Mouse (Mus musculus) liver, adult 2 months (tissue): ENCODE results near the gene Arpc2. TPM values are rescaled to one million over a fixed set of nuclear protein-coding genes. Genes with fewer than 3 reads are reported as not detected.

Experiments used
- DNase-seq: peaks from one replicate; pipeline ENCODE4 v3.0.0-alpha.2; 2011; ENCODE audit warnings: low read depth, low spot score; ENCODE audit errors: extremely low read depth
- H3K27ac ChIP-seq: fragments of 200-500 bp; replicated peaks from 2 replicates; pipeline ENCODE4 v1.5.1; 2012; ENCODE audit warnings: low read depth, mild to moderate bottlenecking, control low read depth, inconsistent platforms, low read length; ENCODE audit not compliant: insufficient read depth
- H3K27me3 ChIP-seq: fragments of 200-500 bp; 2 replicates; pipeline ENCODE4 v1.6.1; 2012; ENCODE audit warnings: mild to moderate bottlenecking, moderate library complexity, low read length, inconsistent platforms; ENCODE audit not compliant: control insufficient read depth, insufficient read depth
- H3K36me3 ChIP-seq: fragments of 200-500 bp; 2 replicates; pipeline ENCODE4 v1.6.1; 2012; ENCODE audit warnings: low read length, inconsistent platforms; ENCODE audit not compliant: control insufficient read depth, insufficient read depth
- H3K4me1 ChIP-seq: fragments of 200-500 bp; 2 replicates; pipeline ENCODE4 v1.6.1; 2011; ENCODE audit warnings: low read length; ENCODE audit not compliant: control insufficient read depth, insufficient read depth
- H3K4me3 ChIP-seq: fragments of 200-500 bp; 2 replicates; pipeline ENCODE4 v1.5.1; 2011; ENCODE audit warnings: low read depth, mild to moderate bottlenecking, control low read depth, low read length, moderate library complexity; ENCODE audit not compliant: insufficient read depth
- H3K79me2 ChIP-seq: fragments of 200-500 bp; 2 replicates; pipeline ENCODE4 v1.6.1; 2012; ENCODE audit warnings: inconsistent platforms, mild to moderate bottlenecking, low read length, moderate library complexity; ENCODE audit not compliant: control insufficient read depth, insufficient read depth
- H3K9ac ChIP-seq: fragments of 200-500 bp; 2 replicates; pipeline ENCODE4 v1.6.1; 2012; ENCODE audit warnings: low read depth, mild to moderate bottlenecking, control low read depth, inconsistent platforms, low read length
- CTCF ChIP-seq: fragments of 200-500 bp; IDR thresholded peaks from 2 replicates; pipeline ENCODE4 v1.5.1; 2011; ENCODE audit warnings: low read depth, low read length, control low read depth
- POLR2A ChIP-seq: fragments of 200-500 bp; IDR thresholded peaks from 2 replicates; pipeline ENCODE4 v1.6.1; 2011; ENCODE audit warnings: low read length, control low read depth; ENCODE audit not compliant: insufficient read depth; ENCODE audit errors: extremely low read depth
- WGBS: fragments of 180-500 bp; shearing (Covaris S2); methylation state at CpG from one replicate; pipeline ENCODE4 v1.1.7; 2018; 5-methylcytosine and 5-hydroxymethylcytosine counted together
- polyA plus RNA-seq: library from polyadenylated mRNA; depleted of rRNA; stranded (reverse); fragments of >200 nt; gene quantifications from 2 replicates; pipeline ENCODE4 v1.2.3, GENCODE M21; 2012
- total RNA-seq: library from RNA; depleted of rRNA; stranded (reverse); fragments of >200 nt; gene quantifications from 2 replicates; pipeline ENCODE4 v1.2.3, GENCODE M21; 2014

The Arpc2 gene
- total and polyA plus RNA-seq, 2 experiments, result 70.5 to 96.3 TPM

GRCm38 (mm10) chr1:74289740-74290139, 53.9 kb downstream of the Arpc2 start:
- WGBS, result 83% methylated on average over 2 of the region's 2 CpGs
- H3K36me3 ChIP-seq, result peaks cover 14% of the 10 kb centered on the region; the same call in 1 of the 2 replicates
- H3K79me2 ChIP-seq, result no peaks in the 10 kb centered on the region
- H3K27me3 ChIP-seq, result no peaks in the 10 kb centered on the region
- H3K27ac ChIP-seq, result peak overlapping the region; percentile 16; the same call in 1 of the 2 replicates
- H3K4me3 ChIP-seq, result no peak overlapping the region
- no peak for DNase-seq
- TF ChIP-seq POLR2A, result no peak
- TF ChIP-seq CTCF, result no peak
- no peak overlapping the region for H3K9ac ChIP-seq
- H3K4me1 ChIP-seq, result peaks cover 6% of the 10 kb centered on the region

- Histone ChIP-seq H3K27me3 (no peaks in the 10 kb centered on the region), H3K9ac (no peak overlapping the region), H3K4me3 (no peak overlapping the region), H3K79me2 (peaks cover 3% of the 10 kb centered on the region; the same call in 1 of the 2 replicates), H3K4me1 (peaks cover 6% of the 10 kb centered on the region), H3K36me3 (peaks cover 14% of the 10 kb centered on the region; the same call in 1 of the 2 replicates), H3K27ac (no peak overlapping the region; the same call in 1 of the 2 replicates)
- TF ChIP-seq POLR2A (no peak), CTCF (no peak)
- WGBS, result 80% methylated on average over 5 of the region's 5 CpGs
- no peak for DNase-seq
Measured at GRCm38 (mm10) chr1:74290141-74290540, 54.3 kb downstream of the Arpc2 start.

DNA sequence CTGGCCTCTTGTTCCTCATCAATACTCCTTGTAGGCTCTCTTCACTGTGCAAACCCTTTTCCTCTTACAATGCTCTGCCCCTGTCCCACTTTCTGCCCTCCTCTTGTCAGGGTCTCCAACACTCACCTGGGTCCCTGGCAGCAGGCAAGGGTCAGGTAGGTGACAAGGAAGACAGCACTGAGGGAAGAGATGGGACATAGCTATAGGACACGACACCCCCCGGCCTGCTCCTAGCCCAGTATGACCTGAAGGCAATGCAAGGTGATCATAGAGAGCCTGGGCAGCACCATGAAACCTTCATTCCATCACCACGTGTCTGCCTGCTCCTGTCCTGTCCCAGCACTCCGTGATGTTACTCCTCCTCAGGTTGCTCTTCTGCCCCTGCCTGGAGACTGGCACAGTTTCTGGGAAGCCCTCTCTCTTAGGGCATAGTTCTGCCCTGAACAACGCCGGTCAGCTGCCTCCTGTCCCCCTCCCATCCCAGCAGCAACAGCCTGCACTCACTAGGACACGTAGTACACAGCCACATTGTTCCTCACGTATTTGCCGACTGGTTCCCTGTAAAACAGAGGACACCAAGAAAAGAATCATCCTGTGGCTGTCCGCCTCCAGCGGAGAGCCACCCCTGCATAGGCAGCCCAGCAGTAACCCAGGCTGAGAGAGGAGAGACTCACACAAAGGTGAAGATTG, 56.6 kb downstream of the Arpc2 start:
- peaks cover 9% of the 10 kb centered on the region; the same call in 1 of the 2 replicates for H3K79me2 ChIP-seq
- peaks cover 13% of the 10 kb centered on the region for H3K4me1 ChIP-seq
- no peaks in the 10 kb centered on the region for H3K27me3 ChIP-seq
- no peak overlapping the region for H3K27ac ChIP-seq
- H3K36me3 ChIP-seq, result peaks cover 14% of the 10 kb centered on the region; the same call in 1 of the 2 replicates
- TF ChIP-seq POLR2A (no peak), CTCF (no peak)
- H3K4me3 ChIP-seq, result no peak overlapping the region
- H3K9ac ChIP-seq, result no peak overlapping the region
- 93% methylated on average over 11 of the region's 11 CpGs for WGBS
- no peak for DNase-seq

DNA sequence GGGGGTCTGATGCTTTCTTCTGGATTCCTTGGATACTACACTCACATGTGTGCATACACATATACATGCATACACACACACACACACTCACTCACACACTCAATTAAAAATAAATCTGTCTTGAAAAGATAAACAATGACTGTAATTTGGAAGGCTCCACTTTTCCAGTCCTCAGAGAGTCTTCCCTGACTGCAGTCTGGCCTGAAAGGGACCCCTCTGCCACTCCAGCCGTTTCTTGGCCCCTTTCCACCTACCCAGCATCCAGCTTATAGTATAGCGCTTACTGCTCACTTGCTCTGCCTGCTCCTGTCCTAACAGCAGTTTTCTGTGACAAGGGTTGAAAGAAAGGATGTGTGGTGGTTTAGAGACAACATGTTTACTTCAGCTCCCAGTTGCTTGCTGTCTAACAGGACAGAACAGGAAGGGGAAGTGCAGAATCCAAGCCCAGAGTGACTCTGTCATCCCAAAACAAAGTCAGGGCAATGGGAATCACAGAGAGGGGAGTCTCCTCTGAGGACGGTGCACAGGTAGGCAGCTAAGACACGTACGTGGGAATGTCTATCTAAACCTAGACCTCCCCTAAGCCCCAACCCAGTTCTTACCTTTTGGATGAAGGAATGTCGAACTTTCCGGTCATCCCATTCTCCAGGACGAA, 57.5 kb downstream of the Arpc2 start:
- no peak for DNase-seq
- 83% methylated on average over 8 of the region's 8 CpGs for WGBS
- Histone ChIP-seq H3K27ac (no peak overlapping the region), H3K4me1 (peaks cover 16% of the 10 kb centered on the region), H3K79me2 (peaks cover 17% of the 10 kb centered on the region; the same call in 1 of the 2 replicates), H3K36me3 (peaks cover 14% of the 10 kb centered on the region; the same call in 1 of the 2 replicates), H3K9ac (no peak overlapping the region), H3K27me3 (no peaks in the 10 kb centered on the region), H3K4me3 (no peak overlapping the region)
- TF ChIP-seq POLR2A, result no peak

DNA sequence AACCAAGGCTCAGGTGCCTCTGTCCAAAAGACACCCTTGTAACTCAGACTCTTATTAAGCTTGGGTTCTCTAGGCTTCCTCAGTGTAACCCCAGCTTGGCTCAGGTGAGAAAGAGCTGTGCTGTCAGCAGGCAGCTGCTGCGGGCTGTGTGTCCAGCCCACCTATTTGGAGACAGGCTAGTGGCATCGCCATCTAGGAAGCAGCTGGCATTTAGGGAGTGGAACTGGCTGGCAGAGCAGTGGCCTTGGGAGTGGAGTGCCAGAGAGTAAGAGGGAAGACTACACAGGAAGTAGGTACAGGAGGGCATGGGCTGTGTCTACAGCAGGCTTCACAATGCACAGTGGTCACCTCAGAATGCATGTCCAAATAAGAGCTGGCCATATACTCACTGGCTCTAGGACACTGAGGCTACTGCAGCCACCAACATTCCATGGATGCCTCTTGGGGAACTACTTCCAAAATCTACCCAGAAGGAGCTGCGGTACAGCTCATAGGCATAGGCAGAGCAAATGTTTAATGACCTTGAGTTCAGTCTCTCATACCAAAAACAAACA, 58.3 kb downstream of the Arpc2 start:
- Histone ChIP-seq H3K4me3 (no peak overlapping the region), H3K9ac (no peak overlapping the region), H3K79me2 (peaks cover 23% of the 10 kb centered on the region; the same call in 1 of the 2 replicates), H3K36me3 (peaks cover 13% of the 10 kb centered on the region; the same call in 1 of the 2 replicates), H3K27ac (no peak overlapping the region), H3K27me3 (no peaks in the 10 kb centered on the region), H3K4me1 (peaks cover 17% of the 10 kb centered on the region)
- WGBS, result 85% methylated on average over 3 of the region's 3 CpGs
- TF ChIP-seq CTCF, result no peak
- TF ChIP-seq POLR2A, result no peak
- no peak for DNase-seq
